Mouse (Mus musculus) cerebral cortex, adult 2 months (tissue): ENCODE data around the gene Hs3st4.

Source experiments
- WGBS: fragments of 180-500 bp; shearing (Covaris S2); methylation state at CpG from one replicate; pipeline ENCODE4 v1.1.7; 2018; 5-methylcytosine and 5-hydroxymethylcytosine counted together

Hs3st4 gene

GRCm38 (mm10) chr7:124141229-124141628 lies 158.6 kb downstream of the Hs3st4 start:
- WGBS: 76% methylated on average over 6 of the region's 6 CpGs

- WGBS: 78% methylated on average over 2 of the region's 2 CpGs
Measured at GRCm38 (mm10) chr7:124150901-124151300, 168.2 kb downstream of the Hs3st4 start.

GRCm38 (mm10) chr7:124163301-124163700 lies 180.6 kb downstream of the Hs3st4 start:
- WGBS: 61% methylated on average over 1 of the region's 1 CpGs

- 53% methylated on average over 1 of the region's 1 CpGs for WGBS
Measured at GRCm38 (mm10) chr7:124166229-124166628, 183.6 kb downstream of the Hs3st4 start.

GRCm38 (mm10) chr7:124168796-124169195 lies 186.1 kb downstream of the Hs3st4 start:
- 70% methylated on average over 2 of the region's 2 CpGs for WGBS

GRCm38 (mm10) chr7:124170001-124170400 lies 187.3 kb downstream of the Hs3st4 start:
- 75% methylated on average over 2 of the region's 2 CpGs for WGBS

- WGBS: 55% methylated on average over 3 of the region's 3 CpGs
Measured at GRCm38 (mm10) chr7:124180926-124181325, 198.3 kb downstream of the Hs3st4 start.

- 68% methylated on average over 1 of the region's 1 CpGs for WGBS
Measured at GRCm38 (mm10) chr7:124184693-124185092, 202.0 kb downstream of the Hs3st4 start.

- WGBS: 46% methylated on average over 6 of the region's 6 CpGs
Measured at GRCm38 (mm10) chr7:124198811-124199570, 216.3 kb downstream of the Hs3st4 start.

GRCm38 (mm10) chr7:124216921-124217320 lies 234.3 kb downstream of the Hs3st4 start:
- 81% methylated on average over 1 of the region's 1 CpGs for WGBS

- 33% methylated on average over 10 of the region's 10 CpGs for WGBS
Measured at GRCm38 (mm10) chr7:124220556-124220955, 237.9 kb downstream of the Hs3st4 start.

GRCm38 (mm10) chr7:124237896-124238670 lies 255.4 kb downstream of the Hs3st4 start:
- WGBS: 50% methylated on average over 4 of the region's 4 CpGs

GRCm38 (mm10) chr7:124239903-124240647 lies 257.4 kb downstream of the Hs3st4 start:
- 52% methylated on average over 7 of the region's 7 CpGs for WGBS

GRCm38 (mm10) chr7:124249838-124250237 lies 267.2 kb downstream of the Hs3st4 start:
- WGBS: 67% methylated on average over 3 of the region's 3 CpGs

- 66% methylated on average over 1 of the region's 1 CpGs for WGBS
Measured at GRCm38 (mm10) chr7:124250566-124250965, 267.9 kb downstream of the Hs3st4 start.

- WGBS: 78% methylated on average over 3 of the region's 3 CpGs
Measured at GRCm38 (mm10) chr7:124258419-124258818, 275.8 kb downstream of the Hs3st4 start.

GRCm38 (mm10) chr7:124289873-124290272 lies 307.2 kb downstream of the Hs3st4 start:
- 75% methylated on average over 6 of the region's 6 CpGs for WGBS

GRCm38 (mm10) chr7:124319451-124319850 lies 336.8 kb downstream of the Hs3st4 start:
- WGBS: 56% methylated on average over 4 of the region's 4 CpGs

- 70% methylated on average over 1 of the region's 1 CpGs for WGBS
Measured at GRCm38 (mm10) chr7:124335635-124336034, 353.0 kb downstream of the Hs3st4 start.

- WGBS: 72% methylated on average over 3 of the region's 3 CpGs
Measured at GRCm38 (mm10) chr7:124341510-124341909, 358.8 kb downstream of the Hs3st4 start.

- WGBS: 28% methylated on average over 13 of the region's 13 CpGs
Measured at GRCm38 (mm10) chr7:124347218-124348017, 364.7 kb downstream of the Hs3st4 start.
